Mouse (Mus musculus): ENCODE results near the gene 1700056E22Rik.

- TF ChIP-seq CTCF (IDR thresholded peaks at IDR 0.05; ENCODE audit: low read depth) (no peak), EP300 (IDR thresholded peaks at IDR 0.05; ENCODE audit: low read depth) (no peak)
Measured at GRCm38 (mm10) chr1:184017606-184018005, 16.5 kb downstream of the 1700056E22Rik start.
